Mouse (Mus musculus) stomach, embryonic 16.5 days (tissue): Measurements from ENCODE around the gene Gm15107. TPM values are rescaled to one million over a fixed set of nuclear protein-coding genes. Genes with fewer than 3 reads are reported as not detected.
"Not testable (repeated sequence)": the region's sequence is repeated elsewhere in the genome, so short reads cannot be mapped to it uniquely, and the experiment has no call there.

Experiments used
- ATAC-seq: fragments of 200-750 bp; cut with Nextera tagmentation; 2 replicates; pipeline ENCODE4 v1.8.0; 2017; ENCODE audit warnings: moderate number of reproducible peaks, moderate TSS enrichment; ENCODE audit not compliant: insufficient read depth, low FRiP score
- H3K27ac ChIP-seq: fragments of 300-500 bp; sonication (generic); 2 replicates; pipeline ENCODE4 v1.5.1; 2014; ENCODE audit warnings: low read length
- H3K27me3 ChIP-seq: fragments of 300-500 bp; sonication (generic); 2 replicates; pipeline ENCODE4 v1.6.1; 2014; ENCODE audit warnings: low read length, control low read depth, mixed read lengths; ENCODE audit not compliant: control insufficient read depth, insufficient read depth
- H3K36me3 ChIP-seq: fragments of 300-500 bp; sonication (generic); 2 replicates; pipeline ENCODE4 v1.6.1; 2014; ENCODE audit warnings: low read length; ENCODE audit not compliant: control insufficient read depth, insufficient read depth
- H3K4me1 ChIP-seq: fragments of 300-500 bp; sonication (generic); 2 replicates; pipeline ENCODE4 v1.6.1; 2014; ENCODE audit warnings: low read length, control low read depth, mixed read lengths; ENCODE audit not compliant: control insufficient read depth, insufficient read depth
- H3K4me2 ChIP-seq: fragments of 300-500 bp; sonication (generic); 2 replicates; pipeline ENCODE4 v1.6.1; 2014; ENCODE audit warnings: low read depth, low read length, mixed read lengths
- H3K4me3 ChIP-seq: fragments of 300-500 bp; sonication (generic); replicated peaks from 2 replicates; pipeline ENCODE4 v1.5.1; 2014; ENCODE audit warnings: mild to moderate bottlenecking, low read length
- H3K9ac ChIP-seq: fragments of 300-500 bp; sonication (generic); 2 replicates; pipeline ENCODE4 v1.6.1; 2014; ENCODE audit warnings: low read length
- H3K9me3 ChIP-seq: fragments of 300-500 bp; sonication (generic); replicated peaks from 2 replicates; pipeline ENCODE4 v1.6.1; 2016; ENCODE audit warnings: low read length, control low read depth; ENCODE audit not compliant: control insufficient read depth
- WGBS: fragments of 180-500 bp; shearing (Covaris S2); extraction: QIAGEN DNeasy Blood & Tissue Kit; methylation state at CpG from one replicate; pipeline ENCODE4 v1.1.7; 2014; 5-methylcytosine and 5-hydroxymethylcytosine counted together
- polyA plus RNA-seq: library from polyadenylated mRNA; unstranded; fragments of >200 nt; fragmentation: Nextera tagmentation; extraction: Ambion mirVana; gene quantifications from 2 replicates; pipeline ENCODE4 v1.2.1, GENCODE M21; 2015

Gene Gm15107
- not detected in 2 replicates for polyA plus RNA-seq

DNA sequence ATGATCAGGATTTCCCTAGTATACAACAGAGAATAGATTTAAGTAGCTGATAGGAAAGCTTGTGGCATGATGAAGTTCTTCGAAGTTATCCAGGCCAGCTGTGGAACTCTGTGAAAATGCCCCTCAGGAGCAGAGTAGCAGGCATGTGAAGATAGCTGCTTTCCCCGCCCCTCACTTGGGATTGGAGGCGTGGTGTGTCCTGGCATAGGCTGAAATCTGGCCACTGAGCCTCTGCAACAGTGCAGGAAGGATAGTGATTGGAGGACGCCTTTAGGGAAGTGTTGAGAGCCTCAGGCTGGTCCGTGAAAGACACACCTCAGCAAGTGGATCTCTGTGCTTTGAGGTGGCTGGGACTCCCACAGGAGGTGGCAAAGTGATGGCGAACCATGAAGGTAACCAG is at the start of gene Gm15107:
Gene Gm15107, plus strand, starts transcription at position 301 of the 400 bp plus-strand sequence.
- 100% methylated on average over 1 of the region's 6 CpGs for WGBS
- not testable (repeated sequence) for H3K27me3 ChIP-seq, H3K9me3 ChIP-seq, H3K27ac ChIP-seq, H3K4me2 ChIP-seq, H3K36me3 ChIP-seq, H3K9ac ChIP-seq, H3K4me3 ChIP-seq, H3K4me1 ChIP-seq, ATAC-seq

Other genes starting within 250 kb of the Gm15107 start
- not detected in 2 replicates for gene Gm15080, start 187.7 kb upstream of the Gm15107 start, polyA plus RNA-seq